Mouse (Mus musculus) effector memory CD4-positive, alpha-beta T cell, adult 7 months (primary cell): ENCODE results near the gene Klhl13. TPM values are rescaled to one million over a fixed set of nuclear protein-coding genes. Genes with fewer than 3 reads are reported as not detected.

Source experiments
- polyA plus RNA-seq: library from polyadenylated mRNA; unstranded; fragments of 100-300 nt; shearing (Covaris generic); gene quantifications from one replicate; pipeline ENCODE4 v1.2.1, GENCODE M21; 2017

The Klhl13 gene
- polyA plus RNA-seq, result not detected

DNA sequence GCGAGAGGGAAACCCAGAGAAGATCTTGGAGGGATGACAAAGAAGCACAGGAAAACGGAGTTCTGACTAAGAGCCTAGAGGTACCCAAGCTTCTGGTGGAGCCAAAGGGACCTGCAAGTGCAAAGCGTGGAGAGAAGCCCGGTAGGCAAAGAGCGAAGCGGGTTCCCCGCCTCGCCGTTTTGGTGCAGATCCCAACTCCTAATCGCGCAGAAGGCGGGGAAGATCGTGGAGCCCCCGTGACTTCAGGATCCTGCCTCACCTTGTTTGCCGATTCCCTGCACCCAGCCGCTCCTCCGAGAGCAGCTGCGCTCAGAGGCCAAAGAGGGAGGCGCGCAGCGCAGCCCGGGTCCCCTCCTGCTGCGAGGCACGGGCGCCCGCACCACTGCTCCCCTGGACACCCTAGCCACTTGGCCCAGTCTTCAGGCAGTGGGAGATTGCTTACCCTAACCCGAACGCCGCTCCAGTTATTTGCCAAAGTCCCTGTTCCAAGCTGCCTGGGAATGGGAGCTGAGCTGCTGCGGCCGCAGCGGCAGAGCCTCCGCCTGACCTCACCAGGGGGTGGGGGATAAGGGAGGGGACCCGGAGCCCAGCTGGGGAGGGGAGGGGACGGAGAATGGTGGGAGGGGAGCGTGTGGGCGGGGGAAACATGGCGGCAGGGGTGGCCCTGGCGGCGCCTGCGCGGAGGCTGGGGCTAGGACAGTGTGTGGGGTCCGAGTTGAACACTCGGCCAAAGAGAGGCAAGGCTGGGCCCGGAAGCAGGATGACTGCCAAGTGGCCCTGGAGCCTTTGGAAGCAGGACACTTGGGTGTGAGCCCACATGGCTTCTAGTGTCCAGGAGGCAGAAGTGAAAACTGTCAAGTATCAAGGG is at the start of gene Klhl13:
TSS of gene Klhl13 (minus strand) at position 569 of the 868 bp plus-strand sequence.

